Mouse (Mus musculus) heart, postnatal 0 days (tissue): ENCODE results near the gene Olfr211.

ENCODE experiments used
- CTCF ChIP-seq: IDR thresholded peaks from 2 replicates; pipeline ENCODE4 v1.5.1; 2016; ENCODE audit warnings: antibody characterized with exemption, control low read depth, low read depth
- EP300 ChIP-seq: IDR thresholded peaks from 2 replicates; pipeline ENCODE4 v1.6.1; 2016; ENCODE audit warnings: antibody characterized with exemption, low read depth

DNA sequence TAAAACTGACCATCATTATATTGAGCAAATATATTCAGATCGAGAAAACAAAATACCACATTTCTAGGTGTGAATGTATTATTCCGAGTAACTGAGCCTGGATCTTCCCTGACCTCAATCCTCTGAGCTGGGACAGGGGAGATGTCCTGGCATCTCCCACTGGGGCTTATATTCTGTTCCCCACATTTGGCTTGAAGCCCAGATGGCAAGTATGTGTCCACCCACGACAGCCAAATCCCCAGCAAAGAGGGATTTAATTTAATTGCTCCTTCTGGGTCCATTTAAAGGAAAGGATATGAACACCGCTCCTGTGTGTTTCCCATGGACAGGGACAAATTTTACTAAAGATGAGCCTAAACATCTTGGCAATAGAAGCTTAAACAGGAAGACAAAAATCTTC is at the start of gene Olfr211:
- TF ChIP-seq CTCF = no peak
- TF ChIP-seq EP300 = no peak
